In the genomic region with DNA sequence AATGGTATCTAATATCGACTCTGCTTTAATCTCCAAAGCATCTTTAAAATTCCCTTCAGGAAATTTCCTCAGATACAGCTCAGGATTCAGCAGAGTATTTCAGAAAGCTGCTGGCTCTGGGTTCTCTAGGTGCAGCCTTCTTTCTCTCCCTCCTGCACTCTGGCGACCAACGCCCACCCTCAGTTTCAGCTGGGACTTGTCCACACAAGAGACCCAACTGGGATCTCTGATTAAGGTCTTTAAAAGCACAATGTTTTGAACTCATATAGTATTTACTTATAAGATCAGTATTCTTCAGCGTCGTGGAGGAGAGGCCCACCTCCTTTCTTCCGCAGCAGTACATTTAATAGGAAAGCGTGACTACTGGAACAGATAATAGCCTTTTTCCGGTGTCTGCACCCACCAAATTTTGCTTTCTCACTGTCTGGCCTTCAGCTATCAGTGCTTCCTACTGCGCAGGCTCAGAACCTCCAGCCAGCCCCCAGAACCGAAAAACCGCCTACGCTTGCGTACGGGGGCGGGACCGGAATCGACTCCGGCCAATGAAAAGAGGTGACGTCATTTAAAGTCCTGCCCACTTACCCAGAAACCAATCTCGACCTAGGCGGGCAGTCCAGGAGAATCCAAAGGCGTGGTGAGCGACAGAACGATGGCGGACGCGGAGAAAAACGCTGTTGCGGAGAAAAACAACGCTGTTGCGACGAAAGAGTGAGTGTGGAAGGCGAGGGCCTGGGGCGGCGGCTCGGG, we compare ENCODE assay signal across 8 mouse cellular contexts. TPM values are rescaled to one million over a fixed set of nuclear protein-coding genes. Genes with fewer than 3 reads are reported as not detected.
DNase-seq lines count a peak whose midpoint lies in the region; ATAC-seq and TF ChIP-seq lines count a peak whose summit lies in the region.

A gene (plus strand): TSS at position 576 of the 747 bp plus-strand sequence.

- H3K27ac ChIP-seq in forebrain, embryonic 16.5 days (ENCODE audit: low read length), result peak within 1 kb of the TSS; percentile 91
- peak within 1 kb of the TSS; percentile 95 for H3K27ac ChIP-seq in layer of hippocampus, adult 2 months
- H3K27ac ChIP-seq in lung, embryonic 14.5 days (ENCODE audit: low read depth), result peak within 1 kb of the TSS; percentile 94
- H3K27ac ChIP-seq in olfactory bulb, adult 2 months (ENCODE audit: insufficient read depth, low read depth, low read length), result peak within 1 kb of the TSS; percentile 88
- H3K27ac ChIP-seq in thymus, adult 2 months (ENCODE audit: control insufficient read depth, insufficient read depth, low read length), result peak within 1 kb of the TSS; percentile 45

- peaks cover 27% of the 10 kb centered on the region for H3K4me1 ChIP-seq in G1E (ENCODE audit: insufficient read depth, low read depth, low read length)
- H3K4me1 ChIP-seq in forebrain, embryonic 16.5 days (replicated peaks; ENCODE audit: control insufficient read depth, insufficient read depth, low read length), result peaks cover 23% of the 10 kb centered on the region
- H3K4me1 ChIP-seq in lung, embryonic 14.5 days (ENCODE audit: insufficient read depth), result peaks cover 5% of the 10 kb centered on the region
- peaks cover 20% of the 10 kb centered on the region for H3K4me1 ChIP-seq in olfactory bulb, adult 2 months (ENCODE audit: control insufficient read depth, insufficient read depth, low read length)
- H3K4me1 ChIP-seq in thymus, adult 2 months (replicated peaks; ENCODE audit: control insufficient read depth, insufficient read depth, low read length), result peaks cover 9% of the 10 kb centered on the region

- WGBS in forebrain, embryonic 16.5 days, result 2% methylated on average over 36 of the region's 36 CpGs
- 2% methylated on average over 36 of the region's 36 CpGs for WGBS in lung, embryonic 14.5 days
- WGBS in olfactory bulb, adult 2 months, result 2% methylated on average over 36 of the region's 36 CpGs
- WGBS in thymus, adult 2 months, result 4% methylated on average over 36 of the region's 36 CpGs

- TF ChIP-seq POLR2A in olfactory bulb, adult 2 months (IDR thresholded peaks at IDR 0.05; ENCODE audit: insufficient read depth, low read depth, low read length), result peak; percentile 81
- TF ChIP-seq POLR2A in thymus, adult 2 months (IDR thresholded peaks at IDR 0.05; ENCODE audit: control insufficient read depth, extremely low read depth, insufficient read depth, low read length, poor library complexity), result peak; percentile 67

- H3K9ac ChIP-seq in forebrain, embryonic 16.5 days (replicated peaks; ENCODE audit: low read depth, low read length), result peak within 1 kb of the TSS; percentile 73
- H3K9ac ChIP-seq in lung, embryonic 14.5 days, result peak within 1 kb of the TSS; percentile 76

- ATAC-seq in G1E (ENCODE audit: extremely low read depth, insufficient number of reproducible peaks, low FRiP score, poor library complexity, severe bottlenecking), result peak; percentile 84
- ATAC-seq in forebrain, embryonic 16.5 days, result peak; percentile 98
- ATAC-seq in lung, embryonic 14.5 days (ENCODE audit: insufficient read depth), result peak; percentile 98

- H3K27me3 ChIP-seq in G1E (ENCODE audit: insufficient read depth, low read length), result peaks cover 6% of the 10 kb centered on the region; the same call in 1 of the 2 replicates
- no peaks in the 10 kb centered on the region for H3K27me3 ChIP-seq in forebrain, embryonic 16.5 days (replicated peaks; ENCODE audit: control insufficient read depth, insufficient read depth, low read length)
- no peaks in the 10 kb centered on the region for H3K27me3 ChIP-seq in lung, embryonic 14.5 days (ENCODE audit: insufficient read depth, low read length)
- H3K27me3 ChIP-seq in thymus, adult 2 months (ENCODE audit: control insufficient read depth, insufficient read depth, low read length), result no peaks in the 10 kb centered on the region

- peaks cover 38% of the 10 kb centered on the region for H3K36me3 ChIP-seq in G1E (replicated peaks)
- H3K36me3 ChIP-seq in forebrain, embryonic 16.5 days (ENCODE audit: control insufficient read depth, insufficient read depth), result peaks cover 24% of the 10 kb centered on the region
- H3K36me3 ChIP-seq in lung, embryonic 14.5 days (ENCODE audit: insufficient read depth), result peaks cover 27% of the 10 kb centered on the region
- H3K36me3 ChIP-seq in thymus, adult 2 months (ENCODE audit: control insufficient read depth, insufficient read depth, low read length), result peaks cover 21% of the 10 kb centered on the region

- intact Hi-C loops in heart, postnatal 36 days (cut with DNase I), result no loop called here

- peak within 1 kb of the TSS; percentile 82 for H3K4me3 ChIP-seq in G1E (ENCODE audit: low read depth, low read length)
- H3K4me3 ChIP-seq in forebrain, embryonic 16.5 days (replicated peaks; ENCODE audit: low read length), result peak within 1 kb of the TSS; percentile 78
- H3K4me3 ChIP-seq in layer of hippocampus, adult 2 months, result peak within 1 kb of the TSS; percentile 79
- H3K4me3 ChIP-seq in lung, embryonic 14.5 days (ENCODE audit: low read depth, low read length), result peak within 1 kb of the TSS; percentile 75
- peak within 1 kb of the TSS; percentile 85 for H3K4me3 ChIP-seq in olfactory bulb, adult 2 months (ENCODE audit: insufficient read depth, low read depth, low read length)
- peak within 1 kb of the TSS; percentile 93 for H3K4me3 ChIP-seq in thymus, adult 2 months (ENCODE audit: control insufficient read depth, insufficient read depth, low read length)

- H3K9me3 ChIP-seq in G1E (replicated peaks), result 0 out of 2 replicates have a peak, but pooled peaks cover 1% of the 10 kb centered on the region
- H3K9me3 ChIP-seq in forebrain, embryonic 16.5 days (ENCODE audit: control insufficient read depth, low read length), result no peaks in the 10 kb centered on the region
- H3K9me3 ChIP-seq in lung, embryonic 14.5 days (ENCODE audit: low read depth, low read length), result no peaks in the 10 kb centered on the region

- TF ChIP-seq CTCF in G1E (IDR thresholded peaks at IDR 0.05; ENCODE audit: low read depth, low read length), result no peak
- TF ChIP-seq CTCF in layer of hippocampus, adult 2 months (conservative IDR thresholded peaks at IDR 0.05), result no peak
- no peak for TF ChIP-seq CTCF in lung, embryonic 14.5 days (IDR thresholded peaks at IDR 0.05; ENCODE audit: low read depth)
- TF ChIP-seq CTCF in olfactory bulb, adult 2 months (IDR thresholded peaks at IDR 0.05; ENCODE audit: insufficient read depth, low read depth, low read length), result no peak
- TF ChIP-seq CTCF in thymus, adult 2 months (IDR thresholded peaks at IDR 0.05; ENCODE audit: borderline replicate concordance, control insufficient read depth, extremely low read depth, insufficient read depth, low read length, poor library complexity), result 0 out of 2 replicates have a peak, but pooled peaks have one; percentile 21

- H3K4me2 ChIP-seq in forebrain, embryonic 16.5 days (ENCODE audit: low read length), result peak within 1 kb of the TSS; percentile 81
- H3K4me2 ChIP-seq in lung, embryonic 14.5 days, result peak within 1 kb of the TSS; percentile 82

- peak; percentile 83 for DNase-seq in G1E (ENCODE audit: low spot score)
- DNase-seq in cerebellum, adult 18-20 months, result peak; percentile 93 to 96
- peak; percentile 92 to 94 for DNase-seq in heart, postnatal 36 days
- peak; percentile 98 for DNase-seq in layer of hippocampus, adult 2 months (ENCODE audit: low spot score in 2 of 2)
- peak; percentile 99 for DNase-seq in lung, embryonic 14.5 days
- DNase-seq in thymus, adult 2 months, result peak; percentile 94

RNA-seq across cellular contexts. Expression of the gene that starts here (rescaled TPM):
- 182 and 207 TPM in 2 replicates for total RNA-seq in G1E (2014; fragmentation: Nextera tagmentation)
- 332 and 361 TPM in 2 replicates for total RNA-seq in G1E (2017)
- 17.1 and 23.1 TPM in 2 replicates for polyA plus RNA-seq in G1E (2012)
- polyA plus RNA-seq in forebrain, embryonic 16.5 days (2015; fragmentation: Nextera tagmentation; extraction: Ambion mirVana), result 525 and 618 TPM in 2 replicates
- total RNA-seq in heart, postnatal 36 days (2021), result 10 to 100 TPM; 38.9 to 49.3 TPM
- 100 to 1,000 TPM; 686 to 738 TPM for total RNA-seq in layer of hippocampus, adult 2 months (2021)
- 234 and 244 TPM in 2 replicates for polyA plus RNA-seq in lung, embryonic 14.5 days (2014; fragmentation: Nextera tagmentation; extraction: Ambion mirVana)
- polyA plus RNA-seq in olfactory bulb, adult 2 months (2012; ENCODE audit: insufficient read depth, insufficient read length, low replicate concordance, missing spikeins), result 740 TPM in 1 of 2 replicates, not detected in the other
- 47.9 and 64.2 TPM in 2 replicates for polyA plus RNA-seq in thymus, adult 2 months (2012; rRNA removed)

Comparison
In these comparisons a context has a peak if more than half of its experiments do, and no peak if none do; other contexts are left out.
1. Peak in every context shown above with its lines: DNase-seq, ATAC-seq, H3K4me3 ChIP-seq and H3K27ac ChIP-seq.
2. H3K27ac ChIP-seq: peak in every context shown above with its lines; median percentile 95 in layer of hippocampus, adult 2 months; 94 in lung, embryonic 14.5 days; 91 in forebrain, embryonic 16.5 days; 88 in olfactory bulb, adult 2 months; 45 in thymus, adult 2 months.